Comparison of ENCODE assay signal across 23 mouse cellular contexts in genomic region chr8:115423056-115423455, GRCm38 (mm10).
DNase-seq lines count a peak whose midpoint lies in the region.
"Had no signal": no experiment of that assay in that cellular context is flagged by ENCODE, and none has a peak within 500 bp of the region (broad histone marks: within the 10 kb centered on the region; RNA-seq: fewer than 3 reads in every experiment).

No protein-coding gene starts in this region.

- no peaks in the 10 kb centered on the region for H3K79me2 ChIP-seq in macrophage (ENCODE audit: inconsistent target)

- no peak overlapping the region for H3K4me3 ChIP-seq in macrophage (ENCODE audit: inconsistent target)
- no peak overlapping the region for H3K4me3 ChIP-seq in midbrain, embryonic 10.5 days
- H3K4me3 ChIP-seq: embryonic facial prominence, embryonic 15.5 days; heart, embryonic 15.5 days; kidney, embryonic 15.5 days; limb, embryonic 10.5 days; liver, embryonic 13.5 days; midbrain, embryonic 13.5 days; myocyte; neural tube, embryonic 15.5 days had no signal

- no peaks in the 10 kb centered on the region for H3K9me3 ChIP-seq in midbrain, embryonic 10.5 days (replicated peaks)
- H3K9me3 ChIP-seq: embryonic facial prominence, embryonic 15.5 days; heart, embryonic 15.5 days; kidney, embryonic 15.5 days; limb, embryonic 10.5 days; liver, embryonic 13.5 days; midbrain, embryonic 13.5 days; neural tube, embryonic 15.5 days had no signal

- H3K4me1 ChIP-seq in midbrain, embryonic 10.5 days = peaks cover 16% of the 10 kb centered on the region
- H3K4me1 ChIP-seq: heart, embryonic 15.5 days; liver, embryonic 13.5 days; neural tube, embryonic 15.5 days had no signal

- peak; percentile 82 for DNase-seq in heart, adult 11 months
- no peak for DNase-seq in heart, adult 8-10 months (ENCODE audit: low spot score)
- peak; percentile 11 for DNase-seq in 3134 (ENCODE audit: extremely low read depth, insufficient read length, low spot score)
- peak; percentile 42 for DNase-seq in adrenal gland, postnatal 25 days
- DNase-seq in gastrocnemius, postnatal 25 days = no peak
- DNase-seq in natural killer cell, adult 2 months (ENCODE audit: low spot score in 2 of 2) = no peak
- no peak for DNase-seq in midbrain, embryonic 10.5 days (ENCODE audit: low spot score)
- DNase-seq: cerebellum, adult 11-12 months; cerebellum, postnatal 14 days; forebrain, postnatal 0 days; heart, postnatal 4 days; liver, embryonic 13.5 days; retina, postnatal 1 day; right cerebral cortex, postnatal 4 days had no signal

- 9% methylated on average over 5 of the region's 5 CpGs for WGBS in macrophage (ENCODE audit: missing documents)
- 88% methylated on average over 5 of the region's 5 CpGs for WGBS in midbrain, embryonic 10.5 days

- H3K27ac ChIP-seq in macrophage = peak overlapping the region; percentile 88
- H3K27ac ChIP-seq in midbrain, embryonic 10.5 days (replicated peaks) = no peak overlapping the region
- H3K27ac ChIP-seq: embryonic facial prominence, embryonic 15.5 days; heart, embryonic 15.5 days; kidney, embryonic 15.5 days; limb, embryonic 10.5 days; liver, embryonic 13.5 days; midbrain, embryonic 13.5 days; neural tube, embryonic 15.5 days; stomach, postnatal 0 days had no signal

- no peaks in the 10 kb centered on the region for H3K36me3 ChIP-seq in macrophage (ENCODE audit: inconsistent target)
- no peaks in the 10 kb centered on the region for H3K36me3 ChIP-seq in midbrain, embryonic 10.5 days
- H3K36me3 ChIP-seq: embryonic facial prominence, embryonic 15.5 days; heart, embryonic 15.5 days; kidney, embryonic 15.5 days; limb, embryonic 10.5 days; liver, embryonic 13.5 days; midbrain, embryonic 13.5 days; neural tube, embryonic 15.5 days had no signal

- peaks cover 86% of the 10 kb centered on the region for H3K27me3 ChIP-seq in midbrain, embryonic 10.5 days (ENCODE audit: low read depth, poor library complexity, severe bottlenecking)
- H3K27me3 ChIP-seq: embryonic facial prominence, embryonic 15.5 days; kidney, embryonic 15.5 days; liver, embryonic 13.5 days; neural tube, embryonic 15.5 days had no signal

Comparison
In these comparisons a context has a peak if more than half of its experiments do, and no peak if none do; other contexts are left out.
1. DNase-seq: peak in heart, adult 11 months (single experiment), 3134 (single experiment) and adrenal gland, postnatal 25 days (single experiment); none in heart, adult 8-10 months (single experiment), gastrocnemius, postnatal 25 days (single experiment), natural killer cell, adult 2 months (0 of 2) and midbrain, embryonic 10.5 days (single experiment).